Mouse (Mus musculus): ENCODE results near the gene Tent4a. TPM values are rescaled to one million over a fixed set of nuclear protein-coding genes. Genes with fewer than 3 reads are reported as not detected.

Gene Tent4a
- total RNA-seq, 2 experiments from 2014 or later = 17.2 to 17.6 TPM

- intact Hi-C loops (cut with DNase I) = loop anchor here (5.0 kb wide), 1 partner anchor 40 kb away; no protein-coding TSS in a partner anchor
- no peak for DNase-seq
Measured at GRCm38 (mm10) chr13:69547488-69548180, 13.2 kb upstream of the Tent4a start.

GRCm38 (mm10) chr13:69545019-69545418 lies 10.6 kb upstream of the Tent4a start:
- intact Hi-C loops (cut with DNase I) = loop anchor here (5.0 kb wide), 1 partner anchor 38 kb away; no protein-coding TSS in a partner anchor

GRCm38 (mm10) chr13:69543595-69543994 lies 9.2 kb upstream of the Tent4a start:
- no peak for DNase-seq
- intact Hi-C loops (cut with DNase I) = no loop called here

More at GRCm38 (mm10) chr13:69545019-69545418, 10.6 kb upstream of the Tent4a start:
- DNase-seq = peak in 1 of 2 experiments; percentile 61

- intact Hi-C loops (cut with DNase I) = no loop called here
- DNase-seq = peak; percentile 77 to 79
Measured at GRCm38 (mm10) chr13:69542571-69543352, 8.3 kb upstream of the Tent4a start.

- peak; percentile 53 for DNase-seq
- intact Hi-C loops (cut with DNase I) = no loop called here
Measured at GRCm38 (mm10) chr13:69541776-69542175, 7.4 kb upstream of the Tent4a start.

GRCm38 (mm10) chr13:69541209-69541608 lies 6.8 kb upstream of the Tent4a start:
- no peak for DNase-seq

GRCm38 (mm10) chr13:69538327-69538726 lies 3.9 kb upstream of the Tent4a start:
- DNase-seq = no peak
- intact Hi-C loops (cut with DNase I) = no loop called here

More at GRCm38 (mm10) chr13:69541209-69541608, 6.8 kb upstream of the Tent4a start:
- intact Hi-C loops (cut with DNase I) = no loop called here

- intact Hi-C loops (cut with DNase I) = no loop called here
- no peak for DNase-seq
Measured at GRCm38 (mm10) chr13:69537366-69537765, 2.9 kb upstream of the Tent4a start.

- intact Hi-C loops (cut with DNase I) = no loop called here
- no peak for DNase-seq
Measured at GRCm38 (mm10) chr13:69536021-69536420, 1.6 kb upstream of the Tent4a start.

- DNase-seq = peak; percentile 97 to 98
- intact Hi-C loops (cut with DNase I) = loop anchor here (5.0 kb wide), 1 partner anchor 77 kb away; the partner anchor contains the start of gene Srd5a1
Measured at GRCm38 (mm10) chr13:69534654-69535551, 486 bp upstream of the Tent4a start.

GRCm38 (mm10) chr13:69533405-69534333 lies 748 bp downstream of the Tent4a start, which contains the start of gene Nsun2:
TSS of gene Nsun2 (plus strand) at chr13:69533746.
- peak; percentile 66 to 67 for DNase-seq

GRCm38 (mm10) chr13:69532893-69533404 lies 1.5 kb downstream of the Tent4a start:
- intact Hi-C loops (cut with DNase I) = loop anchor here (5.0 kb wide), 1 partner anchor 79 kb away; the partner anchor contains the start of gene Srd5a1

More at GRCm38 (mm10) chr13:69533405-69534333, 748 bp downstream of the Tent4a start, which contains the start of gene Nsun2:
- intact Hi-C loops (cut with DNase I) = loop anchor here (5.0 kb wide), 1 partner anchor 79 kb away; the partner anchor contains the start of gene Srd5a1

GRCm38 (mm10) chr13:69532101-69532892 lies 2.1 kb downstream of the Tent4a start:
- DNase-seq = no peak
- intact Hi-C loops (cut with DNase I) = loop anchor here (5.0 kb wide), 1 partner anchor 80 kb away; the partner anchor contains the start of gene Srd5a1

More at GRCm38 (mm10) chr13:69532893-69533404, 1.5 kb downstream of the Tent4a start:
- DNase-seq = no peak

- DNase-seq = no peak
- intact Hi-C loops (cut with DNase I) = loop anchor here (5.0 kb wide), 1 partner anchor 81 kb away; the partner anchor contains the start of gene Srd5a1
Measured at GRCm38 (mm10) chr13:69531431-69531830, 3.0 kb downstream of the Tent4a start.

GRCm38 (mm10) chr13:69530951-69531350 lies 3.5 kb downstream of the Tent4a start:
- intact Hi-C loops (cut with DNase I) = loop anchor here (5.0 kb wide), 1 partner anchor 81 kb away; the partner anchor contains the start of gene Srd5a1
- no peak for DNase-seq

GRCm38 (mm10) chr13:69530156-69530555 lies 4.3 kb downstream of the Tent4a start:
- intact Hi-C loops (cut with DNase I) = loop anchor here (5.0 kb wide), 1 partner anchor 82 kb away; the partner anchor contains the start of gene Srd5a1

GRCm38 (mm10) chr13:69528531-69528930 lies 5.9 kb downstream of the Tent4a start:
- intact Hi-C loops (cut with DNase I) = no loop called here
- no peak for DNase-seq

More at GRCm38 (mm10) chr13:69530156-69530555, 4.3 kb downstream of the Tent4a start:
- no peak for DNase-seq

GRCm38 (mm10) chr13:69525867-69526266 lies 8.6 kb downstream of the Tent4a start:
- DNase-seq = no peak
- intact Hi-C loops (cut with DNase I) = no loop called here
